Mouse (Mus musculus) liver, embryonic 14.5 days (tissue): ENCODE data around the gene Olfr433. TPM values are rescaled to one million over a fixed set of nuclear protein-coding genes. Genes with fewer than 3 reads are reported as not detected.
"Not testable (repeated sequence)": the region's sequence is repeated elsewhere in the genome, so short reads cannot be mapped to it uniquely, and the experiment has no call there.

Experiments
- ATAC-seq: fragments of 200-750 bp; cut with Nextera tagmentation; 2 replicates; pipeline ENCODE4 v1.8.0; 2017; ENCODE audit warnings: moderate number of reproducible peaks, mild to moderate bottlenecking, moderate library complexity; ENCODE audit not compliant: insufficient read depth
- DNase-seq, 3 experiments: peaks; one replicate each; pipeline ENCODE4 v3.0.0-alpha.2; 2012 to 2013; ENCODE audit warnings: low read depth in 3 of 3, low spot score in 3 of 3
- H3K27ac ChIP-seq: fragments of 300-500 bp; sonication (generic); 2 replicates; pipeline ENCODE4 v1.5.1; 2014; ENCODE audit warnings: moderate library complexity, mild to moderate bottlenecking, control low read depth, inconsistent platforms
- H3K27me3 ChIP-seq: fragments of 300-500 bp; sonication (generic); 2 replicates; pipeline ENCODE4 v1.6.1; 2014; ENCODE audit warnings: mild to moderate bottlenecking, low read length, moderate library complexity; ENCODE audit not compliant: control insufficient read depth, insufficient read depth
- H3K36me3 ChIP-seq: fragments of 300-500 bp; sonication (generic); replicated peaks from 2 replicates; pipeline ENCODE4 v1.6.1; 2014; ENCODE audit warnings: low read depth; ENCODE audit not compliant: control insufficient read depth, insufficient read depth
- H3K4me1 ChIP-seq, 2 experiments: fragments of 200-500 bp in 1 of 2; fragments of 300-500 bp in 1 of 2; sonication (generic) in 1 of 2; replicated peaks; 2 replicates each; pipeline ENCODE4 v1.6.1; 2012 to 2014; ENCODE audit warnings: antibody characterized with exemption in 1 of 2, inconsistent platforms in 1 of 2, low read length in 1 of 2; ENCODE audit not compliant: control insufficient read depth in 2 of 2, insufficient read depth in 2 of 2
- H3K4me2 ChIP-seq: fragments of 300-500 bp; sonication (generic); 2 replicates; pipeline ENCODE4 v1.6.1; 2014; ENCODE audit warnings: low read depth, mild to moderate bottlenecking, control low read depth, moderate library complexity
- H3K4me3 ChIP-seq, 2 experiments: fragments of 200-500 bp in 1 of 2; fragments of 300-500 bp in 1 of 2; sonication (generic) in 1 of 2; 2 replicates each; pipeline ENCODE4 v1.5.1; 2012 to 2014; ENCODE audit warnings: low read depth in 2 of 2, low read length in 2 of 2, mild to moderate bottlenecking in 2 of 2, control low read depth in 1 of 2, inconsistent platforms in 1 of 2, moderate library complexity in 1 of 2; ENCODE audit not compliant: insufficient read depth in 1 of 2
- H3K9ac ChIP-seq: fragments of 300-500 bp; sonication (generic); replicated peaks from 2 replicates; pipeline ENCODE4 v1.6.1; 2014; ENCODE audit warnings: mild to moderate bottlenecking, control low read depth, moderate library complexity
- H3K9me3 ChIP-seq: fragments of 300-500 bp; sonication (generic); 2 replicates; pipeline ENCODE4 v1.6.1; 2016; ENCODE audit warnings: low read length, mixed read lengths; ENCODE audit not compliant: control insufficient read depth
- CTCF ChIP-seq: IDR thresholded peaks from 2 replicates; pipeline ENCODE4 v1.5.1; 2016; ENCODE audit warnings: antibody characterized with exemption, low read depth, control low read depth
- EP300 ChIP-seq: IDR thresholded peaks from 2 replicates; pipeline ENCODE4 v1.6.1; 2016; ENCODE audit warnings: antibody characterized with exemption, low read depth
- WGBS: fragments of 180-500 bp; shearing (Covaris S2); extraction: QIAGEN DNeasy Blood & Tissue Kit; methylation state at CpG from one replicate; pipeline ENCODE4 v1.1.7; 2014; ENCODE audit not compliant: insufficient replicate concordance; 5-methylcytosine and 5-hydroxymethylcytosine counted together
- polyA plus RNA-seq, 2 experiments: library from polyadenylated mRNA; depleted of rRNA in 1 of 2; stranded (reverse) in 1 of 2; unstranded in 1 of 2; fragments of >200 nt; fragmentation: Nextera tagmentation in 1 of 2; extraction: Ambion mirVana in 1 of 2; gene quantifications; 2 replicates each; pipeline versions ENCODE4 v1.2.1 to v1.2.3; 2012 to 2014

Olfr433 gene
- polyA plus RNA-seq, 2 experiments = 0.03 to 0.10 TPM

GRCm38 (mm10) chr1:174048893-174049292 is 8.4 kb downstream of the Olfr433 start, which contains the start of gene Olfr432:
TSS of gene Olfr432 (plus strand) at chr1:174049205.
- Histone ChIP-seq H3K4me3 (no peak within 1 kb of the TSS), H3K27ac (no peak within 1 kb of the TSS), H3K36me3 (no peaks in the 10 kb centered on the region), H3K9ac (no peak within 1 kb of the TSS), H3K4me1 (no peaks in the 10 kb centered on the region), H3K9me3 (no peaks in the 10 kb centered on the region), H3K4me2 (no peak within 1 kb of the TSS), H3K27me3 (no peaks in the 10 kb centered on the region)
- 40% methylated on average over 2 of the region's 2 CpGs for WGBS
- ATAC-seq (no peak), DNase-seq (no peak)
- TF ChIP-seq EP300 (no peak), CTCF (no peak)

GRCm38 (mm10) chr1:174049357-174049756 is 8.9 kb downstream of the Olfr433 start:
- DNase-seq, H3K27ac ChIP-seq, H3K9me3 ChIP-seq, H3K4me1 ChIP-seq, H3K27me3 ChIP-seq, H3K4me2 ChIP-seq, H3K36me3 ChIP-seq, ATAC-seq, H3K4me3 ChIP-seq, H3K9ac ChIP-seq: not testable (repeated sequence)
- WGBS = 5% methylated on average over 4 of the region's 4 CpGs

GRCm38 (mm10) chr1:174050532-174050931 is 10.0 kb downstream of the Olfr433 start:
- TF ChIP-seq CTCF = no peak
- TF ChIP-seq EP300 = no peak
- Histone ChIP-seq H3K4me2 (no peak overlapping the region), H3K4me1 (no peaks in the 10 kb centered on the region), H3K4me3 (no peak overlapping the region), H3K27me3 (no peaks in the 10 kb centered on the region), H3K9me3 (no peaks in the 10 kb centered on the region), H3K9ac (no peak overlapping the region), H3K27ac (no peak overlapping the region), H3K36me3 (no peaks in the 10 kb centered on the region)
- ATAC-seq (no peak), DNase-seq (no peak)
- 58% methylated on average over 4 of the region's 4 CpGs for WGBS

DNA sequence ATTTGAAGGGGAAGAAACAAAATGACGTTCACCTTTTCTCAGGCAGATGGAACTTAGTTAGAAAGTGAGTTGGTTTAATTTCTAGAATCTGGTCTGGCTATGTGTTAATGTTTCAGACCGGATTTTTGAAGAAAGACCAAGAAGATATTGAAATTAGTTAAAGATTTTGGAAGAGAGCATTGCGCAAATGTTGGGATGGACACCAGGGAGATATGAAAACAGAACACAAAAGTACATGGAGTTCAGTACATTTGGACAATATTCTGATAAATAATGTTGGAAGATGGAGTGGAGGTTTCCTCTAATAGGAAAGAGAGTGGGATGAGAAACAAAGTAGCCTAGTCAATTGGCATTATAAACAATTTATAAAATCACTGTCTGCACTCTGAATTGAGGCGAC is 11.0 kb downstream of the Olfr433 start:
- DNase-seq (no peak), ATAC-seq (no peak)
- Histone ChIP-seq H3K36me3 (no peaks in the 10 kb centered on the region), H3K27me3 (no peaks in the 10 kb centered on the region), H3K9me3 (no peaks in the 10 kb centered on the region), H3K4me1 (no peaks in the 10 kb centered on the region), H3K9ac (no peak overlapping the region), H3K4me2 (no peak overlapping the region), H3K27ac (no peak overlapping the region), H3K4me3 (no peak overlapping the region)
- 58% methylated on average over 4 of the region's 4 CpGs for WGBS
- TF ChIP-seq EP300 = no peak
- TF ChIP-seq CTCF = no peak

DNA sequence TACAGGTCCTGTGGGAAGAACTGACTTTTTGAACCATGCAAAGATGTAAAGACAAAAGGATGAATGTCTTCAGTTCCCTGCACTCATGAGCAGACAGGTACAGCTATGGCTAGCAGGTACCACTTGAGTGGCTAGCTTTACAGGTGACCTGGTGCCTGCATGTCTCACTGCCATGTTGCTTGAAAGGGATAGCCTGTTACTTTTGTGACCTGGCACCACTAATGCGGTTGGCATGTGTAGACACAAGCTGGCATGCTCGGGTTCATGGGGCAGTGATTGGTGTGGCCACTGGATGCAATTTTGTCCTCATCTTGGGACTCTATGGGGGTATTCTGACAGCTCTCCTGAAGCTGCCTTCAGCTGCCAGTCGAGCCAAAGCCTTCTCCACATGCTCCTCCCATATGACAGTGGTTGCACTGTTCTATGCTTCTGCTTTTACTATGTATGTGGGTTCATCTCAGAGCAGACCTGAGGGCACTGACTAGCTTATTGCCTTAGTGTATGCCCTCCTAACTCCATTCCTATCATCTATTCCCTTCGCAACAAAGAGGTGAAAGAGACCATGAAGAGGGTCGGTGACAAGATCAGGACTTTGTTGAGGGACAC is 11.5 kb downstream of the Olfr433 start:
- no peaks in the 10 kb centered on the region for H3K36me3 ChIP-seq
- ATAC-seq (no peak), DNase-seq (no peak)
- H3K4me1 ChIP-seq = no peaks in the 10 kb centered on the region
- no peak overlapping the region for H3K27ac ChIP-seq
- H3K4me3 ChIP-seq = no peak overlapping the region
- H3K9me3 ChIP-seq = no peaks in the 10 kb centered on the region
- 48% methylated on average over 5 of the region's 5 CpGs for WGBS
- H3K9ac ChIP-seq = no peak overlapping the region
- TF ChIP-seq CTCF (no peak), EP300 (no peak)
- H3K27me3 ChIP-seq = no peaks in the 10 kb centered on the region
- no peak overlapping the region for H3K4me2 ChIP-seq
